13 mouse cellular contexts compared by ENCODE assay signal in genomic region chr9:108013577-108013976, GRCm38 (mm10). TPM values are rescaled to one million over a fixed set of nuclear protein-coding genes. Genes with fewer than 3 reads are reported as not detected.
DNase-seq lines count a peak whose midpoint lies in the region; ATAC-seq and TF ChIP-seq lines count a peak whose summit lies in the region.
"Not testable (repeated sequence)": the region's sequence is repeated elsewhere in the genome, so short reads cannot be mapped to it uniquely, and the experiment has no call there.
"Had no signal": no experiment of that assay in that cellular context is flagged by ENCODE, and none has a peak within 500 bp of the region (broad histone marks: within the 10 kb centered on the region; RNA-seq: fewer than 3 reads in every experiment).

No protein-coding gene starts in this region.

- H3K27ac ChIP-seq in MEL (ENCODE audit: control insufficient read depth, low read depth, low read length); forebrain, postnatal 0 days (ENCODE audit: low read depth, low read length); hindbrain, postnatal 0 days; left cerebral cortex, adult 2 months; lung, postnatal 0 days (ENCODE audit: low read length): not testable (repeated sequence)

- DNase-seq in CD4-positive, CD25-positive, alpha-beta regulatory T cell, adult 2 months (ENCODE audit: low read depth, low spot score), result peak; percentile 28
- peak; percentile 47 for DNase-seq in MEL (ENCODE audit: low read depth, low spot score)
- DNase-seq in forebrain, postnatal 0 days; hindbrain, postnatal 0 days (ENCODE audit: low spot score); left cerebral cortex, adult 2 months (ENCODE audit: extremely low spot score in 1 of 2, low spot score in 2 of 2); lung, postnatal 0 days (ENCODE audit: low spot score): not testable (repeated sequence)

- H3K79me2 ChIP-seq in MEL (ENCODE audit: control insufficient read depth, insufficient read depth, low read length, poor library complexity), result peaks cover 20% of the 10 kb centered on the region

- 94% methylated on average over 2 of the region's 2 CpGs for WGBS in forebrain, postnatal 0 days
- 98% methylated on average over 2 of the region's 2 CpGs for WGBS in hindbrain, postnatal 0 days
- 100% methylated on average over 2 of the region's 2 CpGs for WGBS in lung, postnatal 0 days

- peak; percentile 34 for TF ChIP-seq RAD21 in MEL (IDR thresholded peaks at IDR 0.05; ENCODE audit: low read depth, low read length)

- TF ChIP-seq POLR2A in MEL (IDR thresholded peaks at IDR 0.05; ENCODE audit: control insufficient read depth in 1 of 2, insufficient read depth in 1 of 2, low read depth in 1 of 2, low read length in 2 of 2, poor library complexity in 1 of 2), result not testable (repeated sequence)

- not testable (repeated sequence) for H3K36me3 ChIP-seq in MEL (ENCODE audit: control insufficient read depth in 1 of 2, insufficient read depth in 2 of 2, low read length in 2 of 2); forebrain, postnatal 0 days (ENCODE audit: insufficient read depth); hindbrain, postnatal 0 days (ENCODE audit: insufficient read depth, low read length); lung, postnatal 0 days (ENCODE audit: insufficient read depth, low read length)

- not testable (repeated sequence) for ATAC-seq in forebrain, postnatal 0 days; hindbrain, postnatal 0 days; lung, postnatal 0 days

- H3K4me1 ChIP-seq in MEL (ENCODE audit: control insufficient read depth in 1 of 2, insufficient read depth in 2 of 2, low read length in 2 of 2); forebrain, postnatal 0 days (ENCODE audit: insufficient read depth); hindbrain, postnatal 0 days (ENCODE audit: insufficient read depth, low read length); lung, postnatal 0 days (ENCODE audit: insufficient read depth, low read depth, low read length): not testable (repeated sequence)

- H3K9ac ChIP-seq in MEL (ENCODE audit: control insufficient read depth, low read depth, low read length, poor library complexity, severe bottlenecking); forebrain, postnatal 0 days; hindbrain, postnatal 0 days (replicated peaks; ENCODE audit: low read length); lung, postnatal 0 days (replicated peaks; ENCODE audit: low read depth): not testable (repeated sequence)

- intact Hi-C loops in left cerebral cortex, adult 2 months (cut with DNase I), result loop anchor here (2.0 kb wide), 1 partner anchor 51 kb away; no protein-coding TSS in a partner anchor

- not testable (repeated sequence) for TF ChIP-seq EP300 in MEL (IDR thresholded peaks at IDR 0.05; ENCODE audit: low read depth in 1 of 2, low read length in 2 of 2); lung, postnatal 0 days (IDR thresholded peaks at IDR 0.05)

- not testable (repeated sequence) for H3K27me3 ChIP-seq in MEL (ENCODE audit: control insufficient read depth in 1 of 2, insufficient read depth in 2 of 2, low read length in 2 of 2); forebrain, postnatal 0 days (ENCODE audit: insufficient read depth, low read length); hindbrain, postnatal 0 days (ENCODE audit: insufficient read depth, low read length); lung, postnatal 0 days (replicated peaks; ENCODE audit: insufficient read depth, low read length)

- H3K9me3 ChIP-seq in MEL (replicated peaks; ENCODE audit: insufficient read depth, low read length); forebrain, postnatal 0 days (ENCODE audit: low read length); hindbrain, postnatal 0 days (ENCODE audit: low read length); lung, postnatal 0 days (ENCODE audit: low read length): not testable (repeated sequence)

- not testable (repeated sequence) for H3K4me3 ChIP-seq in MEL (ENCODE audit: control insufficient read depth in 1 of 2, insufficient read depth in 1 of 2, low read depth in 2 of 2, low read length in 2 of 2); forebrain, postnatal 0 days (ENCODE audit: low read depth, low read length); hindbrain, postnatal 0 days (ENCODE audit: low read length); left cerebral cortex, adult 2 months; lung, postnatal 0 days (ENCODE audit: low read depth, low read length)

- H3K4me2 ChIP-seq in forebrain, postnatal 0 days (ENCODE audit: low read depth); hindbrain, postnatal 0 days (ENCODE audit: low read depth, low read length); lung, postnatal 0 days (replicated peaks; ENCODE audit: low read depth, low read length): not testable (repeated sequence)

- peak in 2 of 3 experiments; percentile 22 to 52; a peak in 3 of 6 replicates for TF ChIP-seq CTCF in MEL (IDR thresholded peaks at IDR 0.05 in 2 of 3, conservative IDR thresholded peaks at IDR 0.05 in 1 of 3; ENCODE audit: control insufficient read depth in 1 of 3, insufficient read depth in 1 of 3, low read depth in 2 of 3, low read length in 3 of 3, poor library complexity in 1 of 3, severe bottlenecking in 1 of 3)
- TF ChIP-seq CTCF in forebrain, postnatal 0 days (IDR thresholded peaks at IDR 0.05; ENCODE audit: low read depth), result peak; percentile 26; the same call in 1 of the 2 replicates
- TF ChIP-seq CTCF in hindbrain, postnatal 0 days (IDR thresholded peaks at IDR 0.05; ENCODE audit: low read depth), result peak; percentile 18
- TF ChIP-seq CTCF in left cerebral cortex, adult 2 months (IDR thresholded peaks at IDR 0.05), result peak; percentile 13
- TF ChIP-seq CTCF in lung, postnatal 0 days (IDR thresholded peaks at IDR 0.05), result peak; percentile 26; the same call in 1 of the 2 replicates

RNA-seq across cellular contexts. Expression of gene Ip6k1, which starts 11.3 kb away (rescaled TPM):
- 35.5 and 37.2 TPM in 2 replicates for total RNA-seq in MEL (2012; rRNA removed)
- polyA plus RNA-seq in MEL (2012; ENCODE audit: insufficient read depth in 1 of 2, insufficient read length in 2 of 2, low read depth in 1 of 2, low replicate concordance in 2 of 2, missing spikeins in 1 of 2), result 10 to 100 TPM; 31.8 to 59.1 TPM
- 240 and 251 TPM in 2 replicates for total RNA-seq in forebrain, postnatal 0 days (2014; rRNA removed)
- 70.5 and 86.9 TPM in 2 replicates for polyA plus RNA-seq in forebrain, postnatal 0 days (2015; fragmentation: Nextera tagmentation; extraction: Ambion mirVana)
- 257 and 258 TPM in 2 replicates for total RNA-seq in hindbrain, postnatal 0 days (2014; rRNA removed)
- 79.6 and 83.6 TPM in 2 replicates for polyA plus RNA-seq in hindbrain, postnatal 0 days (2015; fragmentation: Nextera tagmentation; extraction: Ambion mirVana)
- total RNA-seq in left cerebral cortex, adult 2 months (2021), result 100 to 1,000 TPM; 205 to 207 TPM
- 52.0 and 53.9 TPM in 2 replicates for polyA plus RNA-seq in lung, postnatal 0 days (2015; fragmentation: Nextera tagmentation; extraction: Ambion mirVana)

RNA-seq across cellular contexts. Expression of gene Gm20662, which starts 17.4 kb away (rescaled TPM):
- total RNA-seq in MEL (2012; rRNA removed), result 0.62 and 0.73 TPM in 2 replicates
- 1 to 10 TPM in 1 of 2 experiments, not detected in 1; 1.2 TPM for polyA plus RNA-seq in MEL (2012; ENCODE audit: insufficient read depth in 1 of 2, insufficient read length in 2 of 2, low read depth in 1 of 2, low replicate concordance in 2 of 2, missing spikeins in 1 of 2)
- total RNA-seq in forebrain, postnatal 0 days (2014; rRNA removed), result 4.2 and 7.9 TPM in 2 replicates
- not detected in 2 replicates for polyA plus RNA-seq in forebrain, postnatal 0 days (2015; fragmentation: Nextera tagmentation; extraction: Ambion mirVana)
- 3.3 TPM in 1 of 2 replicates, not detected in the other for total RNA-seq in hindbrain, postnatal 0 days (2014; rRNA removed)
- 0.81 TPM in 1 of 2 replicates, not detected in the other for polyA plus RNA-seq in hindbrain, postnatal 0 days (2015; fragmentation: Nextera tagmentation; extraction: Ambion mirVana)
- 1 to 10 TPM; 1.2 to 2.4 TPM for total RNA-seq in left cerebral cortex, adult 2 months (2021)
- 0.17 and 0.44 TPM in 2 replicates for polyA plus RNA-seq in lung, postnatal 0 days (2015; fragmentation: Nextera tagmentation; extraction: Ambion mirVana)
- total RNA-seq: adrenal gland, postnatal 14 days; gastrocnemius, postnatal 14 days; heart, adult 8-10 months had no signal
- polyA plus RNA-seq: activated CD4-positive, CD25-positive, alpha-beta regulatory T cell, adult 4 months; forebrain, embryonic 15.5 days; hindbrain, embryonic 15.5 days; inflammation-experienced regulatory T-cells, adult 6 months had no signal

RNA-seq across cellular contexts. Expression of gene Cdhr4, which starts 21.3 kb away (rescaled TPM):
- 0.65 and 1.5 TPM in 2 replicates for total RNA-seq in MEL (2012; rRNA removed)
- 1 to 10 TPM in 1 of 2 experiments, not detected in 1; 4.4 TPM for polyA plus RNA-seq in MEL (2012; ENCODE audit: insufficient read depth in 1 of 2, insufficient read length in 2 of 2, low read depth in 1 of 2, low replicate concordance in 2 of 2, missing spikeins in 1 of 2)
- total RNA-seq in forebrain, postnatal 0 days (2014; rRNA removed), result 3.1 and 4.4 TPM in 2 replicates
- 0.38 and 0.69 TPM in 2 replicates for polyA plus RNA-seq in forebrain, postnatal 0 days (2015; fragmentation: Nextera tagmentation; extraction: Ambion mirVana)
- 1.2 and 1.5 TPM in 2 replicates for total RNA-seq in hindbrain, postnatal 0 days (2014; rRNA removed)
- 0.45 and 0.91 TPM in 2 replicates for polyA plus RNA-seq in hindbrain, postnatal 0 days (2015; fragmentation: Nextera tagmentation; extraction: Ambion mirVana)
- total RNA-seq in left cerebral cortex, adult 2 months (2021), result 1 to 10 TPM; 1.3 to 2.3 TPM
- 7.8 and 8.9 TPM in 2 replicates for polyA plus RNA-seq in lung, postnatal 0 days (2015; fragmentation: Nextera tagmentation; extraction: Ambion mirVana)

RNA-seq across cellular contexts. Expression of gene Inka1, which starts 27.9 kb away (rescaled TPM):
- 54.1 and 65.3 TPM in 2 replicates for total RNA-seq in MEL (2012; rRNA removed)
- polyA plus RNA-seq in MEL (2012; ENCODE audit: insufficient read depth in 1 of 2, insufficient read length in 2 of 2, low read depth in 1 of 2, low replicate concordance in 2 of 2, missing spikeins in 1 of 2), result 10 to 100 TPM in 1 of 2 experiments, not detected in 1; 60.7 TPM
- 6.3 and 7.8 TPM in 2 replicates for total RNA-seq in forebrain, postnatal 0 days (2014; rRNA removed)
- polyA plus RNA-seq in forebrain, postnatal 0 days (2015; fragmentation: Nextera tagmentation; extraction: Ambion mirVana), result 20.3 and 23.0 TPM in 2 replicates
- total RNA-seq in hindbrain, postnatal 0 days (2014; rRNA removed), result 5.5 and 7.3 TPM in 2 replicates
- 16.6 and 18.0 TPM in 2 replicates for polyA plus RNA-seq in hindbrain, postnatal 0 days (2015; fragmentation: Nextera tagmentation; extraction: Ambion mirVana)
- total RNA-seq in left cerebral cortex, adult 2 months (2021), result 1 to 10 TPM; 2.8 to 4.0 TPM
- 65.0 and 68.5 TPM in 2 replicates for polyA plus RNA-seq in lung, postnatal 0 days (2015; fragmentation: Nextera tagmentation; extraction: Ambion mirVana)

RNA-seq across cellular contexts. Expression of gene Gm20661, which starts 30.7 kb away (rescaled TPM):
- total RNA-seq in MEL (2012; rRNA removed), result 0.26 and 0.35 TPM in 2 replicates
- under 1 TPM in 1 of 2 experiments, not detected in 1; 0.85 TPM for polyA plus RNA-seq in MEL (2012; ENCODE audit: insufficient read depth in 1 of 2, insufficient read length in 2 of 2, low read depth in 1 of 2, low replicate concordance in 2 of 2, missing spikeins in 1 of 2)
- total RNA-seq in forebrain, postnatal 0 days (2014; rRNA removed), result 0.46 TPM in 1 of 2 replicates, not detected in the other
- polyA plus RNA-seq in forebrain, postnatal 0 days (2015; fragmentation: Nextera tagmentation; extraction: Ambion mirVana), result 0.12 and 0.20 TPM in 2 replicates
- total RNA-seq in hindbrain, postnatal 0 days (2014; rRNA removed), result 0.18 and 0.78 TPM in 2 replicates
- polyA plus RNA-seq in hindbrain, postnatal 0 days (2015; fragmentation: Nextera tagmentation; extraction: Ambion mirVana), result 0.54 TPM in 1 of 2 replicates, not detected in the other
- total RNA-seq in left cerebral cortex, adult 2 months (2021), result under 1 TPM; 0.28 to 0.66 TPM
- polyA plus RNA-seq in lung, postnatal 0 days (2015; fragmentation: Nextera tagmentation; extraction: Ambion mirVana), result 1.8 and 3.6 TPM in 2 replicates
- polyA plus RNA-seq: activated CD4-positive, CD25-positive, alpha-beta regulatory T cell, adult 4 months; inflammation-experienced regulatory T-cells, adult 6 months had no signal
